ENCODE assay signal across 8 mouse cellular contexts in genomic region chr13:98262636-98263457, GRCm38 (mm10). TPM values are rescaled to one million over a fixed set of nuclear protein-coding genes. Genes with fewer than 3 reads are reported as not detected.
DNase-seq lines count a peak whose midpoint lies in the region; ATAC-seq lines count a peak whose summit lies in the region.

Gene Utp15 (minus strand): TSS chr13:98263041.
Gene Ankra2 (plus strand): TSS chr13:98263074.

- intact Hi-C loops in gastrocnemius, postnatal 14 days (cut with DNase I; ENCODE audit: low total_unique reads): no loop called here
- intact Hi-C loops in left cerebral cortex, postnatal 10 days (cut with DNase I): no loop called here

- peak; percentile 93 for ATAC-seq in inflammation-experienced regulatory T-cells, adult 6 months
- ATAC-seq in megakaryocyte-erythroid progenitor cell, adult 5-6 weeks (replicated peaks; ENCODE audit: low FRiP score, low TSS enrichment, poor library complexity, severe bottlenecking): peak; percentile 94

- DNase-seq in adrenal gland, adult (ENCODE audit: inconsistent age in 2 of 2, low spot score in 1 of 2): peak; percentile 98 to 99
- DNase-seq in embryo, embryonic 10.5 days (ENCODE audit: low spot score): peak; percentile 99
- peak; percentile 97 for DNase-seq in gastrocnemius, postnatal 14 days
- DNase-seq in left cerebral cortex, postnatal 10 days (ENCODE audit: extremely low spot score in 1 of 2, low spot score in 2 of 2): peak; percentile 98 to 99
- DNase-seq in right cerebral cortex, postnatal 25 days: peak; percentile 98
- peak; percentile 96 to 98 for DNase-seq in urinary bladder, postnatal 4 days (ENCODE audit: low spot score in 2 of 2)

RNA-seq across cellular contexts. Expression of gene Utp15, which starts in this region (rescaled TPM):
- total RNA-seq in gastrocnemius, postnatal 14 days (2021): 1 to 10 TPM; 3.6 to 4.5 TPM
- polyA plus RNA-seq in inflammation-experienced regulatory T-cells, adult 6 months (2017; shearing (Covaris generic)): 10 to 100 TPM; 18.1 to 25.9 (median 24.9) TPM
- 10 to 100 TPM; 20.9 to 21.5 TPM for total RNA-seq in left cerebral cortex, postnatal 10 days (2021)
- 34.4 and 45.7 TPM in 2 replicates for total RNA-seq in megakaryocyte-erythroid progenitor cell, adult 5-6 weeks (2014; fragmentation: Nextera tagmentation)
- total RNA-seq in megakaryocyte-erythroid progenitor cell, adult 5-6 weeks (2017): 57.2 and 67.9 TPM in 2 replicates

RNA-seq across cellular contexts. Expression of gene Ankra2, which starts in this region (rescaled TPM):
- total RNA-seq in gastrocnemius, postnatal 14 days (2021): 10 to 100 TPM; 13.4 to 14.2 TPM
- polyA plus RNA-seq in inflammation-experienced regulatory T-cells, adult 6 months (2017; shearing (Covaris generic)): 10 to 100 TPM; 19.4 to 25.6 (median 24.6) TPM
- 10 to 100 TPM; 62.1 to 62.4 TPM for total RNA-seq in left cerebral cortex, postnatal 10 days (2021)
- 37.7 and 42.4 TPM in 2 replicates for total RNA-seq in megakaryocyte-erythroid progenitor cell, adult 5-6 weeks (2014; fragmentation: Nextera tagmentation)
- total RNA-seq in megakaryocyte-erythroid progenitor cell, adult 5-6 weeks (2017): 21.6 and 25.0 TPM in 2 replicates

Comparison
In these comparisons a context has a peak if more than half of its experiments do, and no peak if none do; other contexts are left out.
1. Peak in every context shown above with its lines: DNase-seq and ATAC-seq.